Mouse (Mus musculus): ENCODE measurements around the gene Lmln.
"Not testable (repeated sequence)": the region's sequence is repeated elsewhere in the genome, so short reads cannot be mapped to it uniquely, and the experiment has no call there.

The Lmln gene

GRCm38 (mm10) chr16:33174695-33175094 lies 112.4 kb downstream of the Lmln start:
- no peak for DNase-seq (ENCODE audit: extremely low spot score, low read depth, low spot score)

GRCm38 (mm10) chr16:33176831-33177230 lies 114.5 kb downstream of the Lmln start:
- DNase-seq (ENCODE audit: extremely low spot score, low read depth, low spot score), result not testable (repeated sequence)
